Mouse (Mus musculus) midbrain, postnatal 0 days (tissue): Measurements from ENCODE around the gene Meis2. TPM values are rescaled to one million over a fixed set of nuclear protein-coding genes. Genes with fewer than 3 reads are reported as not detected.

Source experiments
- ATAC-seq: fragments of 200-750 bp; cut with Nextera tagmentation; 2 replicates; pipeline ENCODE4 v1.8.0; 2017; ENCODE audit warnings: moderate number of reproducible peaks, mild to moderate bottlenecking, moderate TSS enrichment, moderate library complexity; ENCODE audit not compliant: low FRiP score
- DNase-seq: peaks from one replicate; pipeline ENCODE4 v3.0.0-alpha.2; 2015; ENCODE audit warnings: low spot score
- H3K27ac ChIP-seq: fragments of 300-500 bp; sonication (generic); 2 replicates; pipeline ENCODE4 v1.5.1; 2014; ENCODE audit warnings: low read depth, mild to moderate bottlenecking, low read length, mixed read lengths
- H3K27me3 ChIP-seq: fragments of 300-500 bp; sonication (generic); 2 replicates; pipeline ENCODE4 v1.6.1; 2014; ENCODE audit warnings: low read length, control low read depth, mixed read lengths; ENCODE audit not compliant: insufficient read depth
- H3K36me3 ChIP-seq: fragments of 300-500 bp; sonication (generic); 2 replicates; pipeline ENCODE4 v1.6.1; 2014; ENCODE audit warnings: low read length, control low read depth, mixed read lengths; ENCODE audit not compliant: insufficient read depth
- H3K4me1 ChIP-seq: fragments of 300-500 bp; sonication (generic); 2 replicates; pipeline ENCODE4 v1.6.1; 2014; ENCODE audit warnings: mild to moderate bottlenecking, control low read depth, antibody characterized with exemption, low read length, mixed read lengths; ENCODE audit not compliant: insufficient read depth
- H3K4me2 ChIP-seq: fragments of 300-500 bp; sonication (generic); 2 replicates; pipeline ENCODE4 v1.6.1; 2014; ENCODE audit warnings: low read depth, mild to moderate bottlenecking, low read length, mixed read lengths; ENCODE audit not compliant: poor library complexity, severe bottlenecking
- H3K4me3 ChIP-seq: fragments of 300-500 bp; sonication (generic); 2 replicates; pipeline ENCODE4 v1.5.1; 2014; ENCODE audit warnings: low read depth, mild to moderate bottlenecking, low read length, moderate library complexity
- H3K9ac ChIP-seq: fragments of 300-500 bp; sonication (generic); replicated peaks from 2 replicates; pipeline ENCODE4 v1.6.1; 2014; ENCODE audit warnings: mild to moderate bottlenecking, low read length, moderate library complexity, mixed read lengths; ENCODE audit not compliant: poor library complexity, severe bottlenecking
- H3K9me3 ChIP-seq: fragments of 300-500 bp; sonication (generic); 2 replicates; pipeline ENCODE4 v1.6.1; 2016; ENCODE audit warnings: low read length, control low read depth
- CTCF ChIP-seq: IDR thresholded peaks from 2 replicates; pipeline ENCODE4 v1.5.1; 2016; ENCODE audit warnings: antibody characterized with exemption, mild to moderate bottlenecking
- WGBS: fragments of 180-500 bp; shearing (Covaris S2); extraction: QIAGEN DNeasy Blood & Tissue Kit; methylation state at CpG from one replicate; pipeline ENCODE4 v1.1.7; 2014; 5-methylcytosine and 5-hydroxymethylcytosine counted together
- polyA plus RNA-seq: library from polyadenylated mRNA; unstranded; fragments of >200 nt; fragmentation: Nextera tagmentation; extraction: Ambion mirVana; gene quantifications from 2 replicates; pipeline ENCODE4 v1.2.1, GENCODE M21; 2015
- total RNA-seq: library from RNA; depleted of rRNA; stranded (reverse); fragments of >200 nt; gene quantifications from 2 replicates; pipeline ENCODE4 v1.2.3, GENCODE M21; 2014

Gene Meis2
- total and polyA plus RNA-seq, 2 experiments from 2014 or later = 52.1 to 147 TPM

DNA sequence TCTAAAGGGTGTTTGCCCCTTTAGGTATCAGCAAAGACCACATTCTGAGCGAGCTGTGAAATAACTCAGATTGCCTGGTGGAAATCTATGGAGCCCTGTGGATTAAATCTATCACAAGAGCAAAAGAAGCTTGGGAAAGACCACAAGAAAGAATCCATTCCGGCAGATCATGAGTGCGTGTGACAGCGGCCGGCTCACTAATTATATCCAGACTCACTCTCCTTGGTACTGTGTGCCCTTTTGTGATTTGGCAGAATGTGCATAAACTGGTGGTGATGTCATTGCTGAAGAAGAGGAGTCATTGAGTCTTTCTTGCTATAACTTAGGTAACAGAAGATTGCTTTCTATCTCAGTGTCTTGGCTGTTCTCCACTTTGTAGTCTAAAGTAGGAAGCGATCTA, 172.5 kb downstream of the Meis2 start:
- 72% methylated on average over 6 of the region's 6 CpGs for WGBS
- DNase-seq = no peak
- Histone ChIP-seq H3K27ac (no peak overlapping the region), H3K27me3 (no peaks in the 10 kb centered on the region), H3K4me2 (no peak overlapping the region), H3K9ac (no peak overlapping the region), H3K4me1 (no peaks in the 10 kb centered on the region), H3K36me3 (no peaks in the 10 kb centered on the region), H3K9me3 (no peaks in the 10 kb centered on the region), H3K4me3 (no peak overlapping the region)
- no peak for ATAC-seq
- no peak for TF ChIP-seq CTCF

DNA sequence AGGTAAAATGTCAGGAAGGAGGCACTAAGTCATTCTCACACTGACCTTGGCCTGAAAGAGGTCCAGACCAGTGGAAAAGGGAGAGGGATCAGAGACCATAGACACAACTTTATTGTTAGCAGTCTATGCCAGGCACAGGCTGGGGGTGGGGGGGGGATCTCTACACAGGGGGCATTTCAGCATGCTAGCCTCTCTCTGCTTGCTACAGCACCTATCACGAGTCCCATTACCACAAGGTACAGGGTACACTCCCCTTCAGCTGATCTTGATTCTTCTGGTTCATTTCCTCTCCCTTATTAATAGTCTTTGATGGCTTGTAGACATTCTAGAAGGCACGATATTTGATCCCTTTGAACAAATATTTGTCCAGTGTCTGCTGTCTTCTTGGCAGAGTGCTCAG, 174.9 kb downstream of the Meis2 start:
- ATAC-seq (no peak), DNase-seq (no peak)
- no peak for TF ChIP-seq CTCF
- Histone ChIP-seq H3K36me3 (no peaks in the 10 kb centered on the region), H3K27me3 (no peaks in the 10 kb centered on the region), H3K9ac (no peak overlapping the region), H3K27ac (no peak overlapping the region), H3K4me2 (no peak overlapping the region), H3K4me3 (no peak overlapping the region), H3K4me1 (no peaks in the 10 kb centered on the region), H3K9me3 (no peaks in the 10 kb centered on the region)
- WGBS = 72% methylated on average over 2 of the region's 2 CpGs

DNA sequence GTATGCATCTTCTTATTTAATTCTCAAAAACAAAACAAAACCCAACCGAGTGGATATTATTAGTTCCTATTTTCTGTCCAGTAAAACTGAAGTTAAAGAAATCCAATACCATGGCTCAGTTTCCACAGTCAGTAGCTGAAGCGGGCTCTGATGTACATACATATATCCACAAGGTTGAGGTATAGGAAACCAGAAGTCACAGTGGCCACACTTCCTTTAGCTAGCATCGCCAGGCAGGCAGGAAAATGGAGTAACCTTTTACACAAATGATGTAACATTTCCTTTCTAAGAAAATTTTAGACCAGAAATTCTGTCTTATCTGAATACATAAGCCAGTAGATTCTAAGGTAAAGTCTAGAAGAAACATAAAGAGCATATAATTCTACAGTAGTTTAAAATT, 175.6 kb downstream of the Meis2 start:
- no peaks in the 10 kb centered on the region for H3K9me3 ChIP-seq
- no peak overlapping the region for H3K4me3 ChIP-seq
- no peak overlapping the region for H3K9ac ChIP-seq
- H3K27me3 ChIP-seq = no peaks in the 10 kb centered on the region
- no peaks in the 10 kb centered on the region for H3K36me3 ChIP-seq
- H3K27ac ChIP-seq = no peak overlapping the region
- DNase-seq (no peak), ATAC-seq (no peak)
- no peak overlapping the region for H3K4me2 ChIP-seq
- TF ChIP-seq CTCF = no peak
- 88% methylated on average over 3 of the region's 3 CpGs for WGBS
- H3K4me1 ChIP-seq = no peaks in the 10 kb centered on the region

DNA sequence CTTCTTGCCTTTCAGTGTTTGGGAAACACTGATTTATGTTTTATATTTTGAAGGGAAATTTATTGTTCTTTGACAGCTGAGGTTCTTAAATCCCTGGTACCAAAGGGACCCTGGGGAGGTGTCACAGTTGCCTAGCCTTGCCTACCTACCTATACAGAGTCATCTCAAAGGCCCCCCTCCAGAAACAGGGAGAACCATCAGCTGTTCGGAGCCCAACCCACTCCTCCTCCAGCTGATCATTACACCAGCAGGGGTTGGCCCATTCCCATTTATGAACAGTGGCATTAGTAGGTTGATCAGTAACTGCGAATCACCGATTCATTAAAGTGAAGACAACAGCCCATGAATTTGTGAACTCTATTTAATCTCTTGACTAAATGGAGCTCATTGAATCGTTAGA, 176.4 kb downstream of the Meis2 start:
- H3K27me3 ChIP-seq = no peaks in the 10 kb centered on the region
- DNase-seq (no peak), ATAC-seq (no peak)
- H3K4me2 ChIP-seq = no peak overlapping the region
- no peak overlapping the region for H3K27ac ChIP-seq
- H3K9ac ChIP-seq = no peak overlapping the region
- WGBS = 80% methylated on average over 4 of the region's 4 CpGs
- no peak overlapping the region for H3K4me3 ChIP-seq
- TF ChIP-seq CTCF = no peak
- no peaks in the 10 kb centered on the region for H3K36me3 ChIP-seq
- H3K4me1 ChIP-seq = 0 out of 2 replicates have a peak, but pooled peaks cover 4% of the 10 kb centered on the region
- no peaks in the 10 kb centered on the region for H3K9me3 ChIP-seq

DNA sequence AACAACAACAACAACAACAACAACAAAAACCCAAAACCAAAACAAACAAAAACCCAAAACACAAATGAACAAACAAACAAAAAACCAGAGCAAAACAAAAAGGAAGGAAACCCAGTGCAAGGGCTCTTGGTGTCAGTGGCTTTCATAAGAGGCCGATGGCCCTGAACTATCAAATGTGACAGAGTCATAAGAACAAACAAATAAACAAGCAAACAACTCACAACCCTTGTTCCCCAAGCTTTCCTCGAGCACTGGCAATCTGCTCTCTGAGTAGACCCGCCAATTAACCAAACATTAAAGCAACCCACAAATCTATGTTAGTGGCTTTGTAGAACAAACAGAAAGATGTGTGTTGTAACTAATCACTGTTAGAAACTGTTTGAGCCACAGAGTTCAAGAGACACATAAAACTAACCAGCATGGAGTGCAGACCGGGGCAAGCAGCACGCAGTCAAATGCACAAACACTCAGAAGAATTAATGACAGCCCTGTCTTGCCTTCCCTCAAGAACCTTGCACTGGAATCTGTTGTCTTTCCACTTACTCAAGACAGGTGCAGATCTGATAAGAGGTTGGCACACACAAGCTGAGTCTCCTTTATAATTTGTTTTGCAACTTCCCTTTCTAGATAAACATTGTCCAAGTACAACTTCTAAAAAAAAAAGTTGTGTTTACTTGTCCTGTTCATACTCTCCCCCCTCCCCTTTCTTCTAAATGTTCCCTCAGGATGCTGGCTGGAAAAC, 177.1 kb downstream of the Meis2 start:
- no peaks in the 10 kb centered on the region for H3K9me3 ChIP-seq
- ATAC-seq = no peak
- 90% methylated on average over 5 of the region's 5 CpGs for WGBS
- H3K27ac ChIP-seq = no peak overlapping the region
- 0 out of 2 replicates have a peak, but pooled peaks cover 4% of the 10 kb centered on the region for H3K4me1 ChIP-seq
- H3K27me3 ChIP-seq = no peaks in the 10 kb centered on the region
- H3K9ac ChIP-seq = no peak overlapping the region
- no peak for DNase-seq
- H3K36me3 ChIP-seq = no peaks in the 10 kb centered on the region
- H3K4me3 ChIP-seq = no peak overlapping the region
- no peak for TF ChIP-seq CTCF
- no peak overlapping the region for H3K4me2 ChIP-seq

DNA sequence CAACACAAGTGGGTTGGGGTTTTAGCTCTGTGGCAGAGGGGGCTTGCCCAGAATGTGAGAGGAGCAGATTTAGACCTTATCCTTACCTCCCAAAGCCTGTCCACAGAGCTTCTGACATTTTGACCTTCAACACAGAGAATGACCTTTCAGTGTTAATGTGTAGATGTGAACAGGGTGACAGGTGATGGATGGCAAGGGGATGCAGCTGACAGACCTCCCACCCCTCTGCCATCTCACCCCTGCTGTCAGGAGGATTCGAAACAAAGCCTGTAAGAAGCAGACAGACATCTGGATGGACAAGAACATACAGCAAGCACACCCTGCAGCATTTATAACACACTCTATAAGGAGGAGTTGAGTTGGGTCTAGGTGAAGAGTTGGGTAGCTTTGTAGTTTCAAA, 178.0 kb downstream of the Meis2 start:
- DNase-seq = no peak
- Histone ChIP-seq H3K4me1 (0 out of 2 replicates have a peak, but pooled peaks cover 4% of the 10 kb centered on the region), H3K27me3 (no peaks in the 10 kb centered on the region), H3K9ac (no peak overlapping the region), H3K9me3 (no peaks in the 10 kb centered on the region), H3K27ac (no peak overlapping the region), H3K36me3 (no peaks in the 10 kb centered on the region), H3K4me2 (no peak overlapping the region), H3K4me3 (no peak overlapping the region)
- 84% methylated on average over 1 of the region's 1 CpGs for WGBS
- TF ChIP-seq CTCF = no peak
- ATAC-seq = no peak
